Mouse (Mus musculus): ENCODE data around the gene Wdr95. TPM values are rescaled to one million over a fixed set of nuclear protein-coding genes. Genes with fewer than 3 reads are reported as not detected.

Gene Wdr95
- polyA plus RNA-seq, 1 experiment from 2014 or later: 0.41 TPM

GRCm38 (mm10) chr5:149659414-149659780 lies 130.9 kb downstream of the Wdr95 start:
- H3K4me1 ChIP-seq: no peaks in the 10 kb centered on the region
- no peaks in the 10 kb centered on the region for H3K36me3 ChIP-seq (ENCODE audit: poor library complexity, severe bottlenecking)
- no peak overlapping the region for H3K27ac ChIP-seq
- H3K4me2 ChIP-seq: no peak overlapping the region
- 72% methylated on average over 9 of the region's 9 CpGs for WGBS
- ATAC-seq: no peak
- no peak overlapping the region for H3K9ac ChIP-seq
- H3K4me3 ChIP-seq: no peak overlapping the region
- no peaks in the 10 kb centered on the region for H3K27me3 ChIP-seq
- H3K9me3 ChIP-seq (replicated peaks): 0 out of 2 replicates have a peak, but pooled peaks cover 5% of the 10 kb centered on the region

GRCm38 (mm10) chr5:149661428-149661827 lies 132.9 kb downstream of the Wdr95 start:
- no peak overlapping the region for H3K9ac ChIP-seq
- H3K9me3 ChIP-seq (replicated peaks): 0 out of 2 replicates have a peak, but pooled peaks cover 5% of the 10 kb centered on the region
- no peak overlapping the region for H3K27ac ChIP-seq
- 87% methylated on average over 6 of the region's 6 CpGs for WGBS
- no peak overlapping the region for H3K4me3 ChIP-seq
- H3K36me3 ChIP-seq (ENCODE audit: poor library complexity, severe bottlenecking): no peaks in the 10 kb centered on the region
- H3K4me2 ChIP-seq: no peak overlapping the region
- no peaks in the 10 kb centered on the region for H3K4me1 ChIP-seq
- ATAC-seq: no peak
- no peaks in the 10 kb centered on the region for H3K27me3 ChIP-seq

Other genes starting within 250 kb of the Wdr95 start
- gene Medag, start 116.9 kb upstream of the Wdr95 start, polyA plus RNA-seq (2015; fragmentation: Nextera tagmentation; extraction: Ambion mirVana): 1.1 and 1.2 TPM in 2 replicates
- 2.2 and 3.1 TPM in 2 replicates for gene Tex26, start 89.0 kb upstream of the Wdr95 start, polyA plus RNA-seq (2015; fragmentation: Nextera tagmentation; extraction: Ambion mirVana)
- gene Hsph1, start 107.7 kb downstream of the Wdr95 start, polyA plus RNA-seq (2015; fragmentation: Nextera tagmentation; extraction: Ambion mirVana): 108 and 109 TPM in 2 replicates
- 12.4 and 12.8 TPM in 2 replicates for gene B3glct, start 149.6 kb downstream of the Wdr95 start, polyA plus RNA-seq (2015; fragmentation: Nextera tagmentation; extraction: Ambion mirVana)

Measured in forebrain, embryonic 13.5 days (tissue).